Mouse (Mus musculus) natural killer cell, adult 2 months (primary cell): ENCODE measurements around the gene Zfp60.
"Not testable (repeated sequence)": the region's sequence is repeated elsewhere in the genome, so short reads cannot be mapped to it uniquely, and the experiment has no call there.

Experiments
- DNase-seq, 2 experiments: peaks; one replicate each; pipeline ENCODE4 v3.0.0; 2022; ENCODE audit warnings: low spot score in 2 of 2

Zfp60 gene

GRCm38 (mm10) chr7:27793865-27794264 is 62.7 kb downstream of the Zfp60 start:
- DNase-seq: not testable (repeated sequence)

- DNase-seq: no peak
Measured at GRCm38 (mm10) chr7:27794566-27794965, 63.4 kb downstream of the Zfp60 start.

- no peak for DNase-seq
Measured at GRCm38 (mm10) chr7:27797906-27798811, 67.0 kb downstream of the Zfp60 start.

GRCm38 (mm10) chr7:27801137-27801536 is 69.9 kb downstream of the Zfp60 start:
- DNase-seq: no peak

GRCm38 (mm10) chr7:27802986-27803385 is 71.8 kb downstream of the Zfp60 start:
- no peak for DNase-seq
